Mouse (Mus musculus): Measurements from ENCODE around the gene Slc35g3. TPM values are rescaled to one million over a fixed set of nuclear protein-coding genes. Genes with fewer than 3 reads are reported as not detected.

Slc35g3 gene
- polyA plus RNA-seq, 1 experiment, result 0.07 TPM

DNA sequence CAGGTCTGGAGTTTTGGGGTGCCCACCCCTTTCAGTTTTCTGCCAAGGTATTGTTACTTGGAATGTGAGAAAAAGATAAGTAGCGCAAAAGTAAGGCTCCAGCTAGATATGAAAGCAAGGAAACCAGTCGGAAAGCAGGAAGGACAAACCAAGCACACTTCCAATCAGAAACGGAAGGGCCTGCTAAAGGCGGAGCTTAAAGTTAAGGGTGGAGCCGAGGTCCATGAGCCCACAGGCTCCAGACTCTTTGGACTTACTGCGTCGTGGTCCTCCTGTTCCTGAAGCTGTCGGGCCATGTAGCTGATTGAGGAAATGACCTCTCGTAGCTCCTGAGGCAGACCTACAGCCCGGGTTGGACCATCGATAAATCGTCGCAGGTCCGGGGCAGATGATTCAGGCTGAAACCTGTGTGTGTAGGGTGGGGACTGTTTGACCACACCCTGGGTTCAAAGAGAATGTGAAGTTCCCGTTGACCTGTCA is 23.1 kb upstream of the Slc35g3 start:
- DNase-seq (ENCODE audit: low spot score), result no peak

DNA sequence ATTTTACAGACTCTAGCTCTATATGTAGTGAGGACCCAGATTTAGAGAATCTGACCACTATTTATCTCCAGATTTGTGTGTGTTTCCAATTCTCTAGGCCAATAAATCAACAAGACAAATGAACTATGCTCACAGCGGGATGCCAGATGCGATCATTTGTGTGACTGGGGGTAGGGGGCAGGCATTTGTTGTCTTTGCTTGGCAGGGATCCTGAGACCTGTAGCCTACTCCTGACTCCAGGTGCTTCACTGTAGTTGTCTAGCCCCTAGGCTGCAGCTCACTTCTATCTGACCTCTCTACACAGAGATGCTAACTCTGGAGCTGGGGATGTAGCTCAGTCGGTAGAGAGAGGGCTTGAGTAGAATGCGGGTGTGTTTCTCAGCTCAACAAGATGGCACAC is 20.1 kb upstream of the Slc35g3 start:
- DNase-seq (ENCODE audit: low spot score), result no peak

DNA sequence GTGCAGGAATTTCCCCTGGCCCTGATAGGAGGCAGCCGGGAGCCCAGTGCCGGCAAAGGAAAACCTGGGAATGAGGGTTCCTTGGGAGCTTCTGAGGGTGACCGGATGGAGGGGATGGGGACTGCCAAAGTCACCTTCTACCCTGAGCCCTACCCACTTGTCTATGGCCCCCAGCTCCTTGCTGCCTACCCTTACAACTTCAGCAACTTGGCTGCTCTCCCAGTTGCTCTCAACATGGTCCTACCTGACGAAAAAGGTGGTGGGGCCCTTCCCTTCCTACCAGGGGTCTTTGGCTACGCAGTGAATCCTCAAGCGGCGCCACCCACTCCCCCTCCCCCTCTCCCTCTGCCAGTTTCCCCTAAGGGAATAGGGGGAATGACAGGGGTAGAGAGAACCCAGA is 17.2 kb upstream of the Slc35g3 start:
- DNase-seq (ENCODE audit: low spot score), result no peak

DNA sequence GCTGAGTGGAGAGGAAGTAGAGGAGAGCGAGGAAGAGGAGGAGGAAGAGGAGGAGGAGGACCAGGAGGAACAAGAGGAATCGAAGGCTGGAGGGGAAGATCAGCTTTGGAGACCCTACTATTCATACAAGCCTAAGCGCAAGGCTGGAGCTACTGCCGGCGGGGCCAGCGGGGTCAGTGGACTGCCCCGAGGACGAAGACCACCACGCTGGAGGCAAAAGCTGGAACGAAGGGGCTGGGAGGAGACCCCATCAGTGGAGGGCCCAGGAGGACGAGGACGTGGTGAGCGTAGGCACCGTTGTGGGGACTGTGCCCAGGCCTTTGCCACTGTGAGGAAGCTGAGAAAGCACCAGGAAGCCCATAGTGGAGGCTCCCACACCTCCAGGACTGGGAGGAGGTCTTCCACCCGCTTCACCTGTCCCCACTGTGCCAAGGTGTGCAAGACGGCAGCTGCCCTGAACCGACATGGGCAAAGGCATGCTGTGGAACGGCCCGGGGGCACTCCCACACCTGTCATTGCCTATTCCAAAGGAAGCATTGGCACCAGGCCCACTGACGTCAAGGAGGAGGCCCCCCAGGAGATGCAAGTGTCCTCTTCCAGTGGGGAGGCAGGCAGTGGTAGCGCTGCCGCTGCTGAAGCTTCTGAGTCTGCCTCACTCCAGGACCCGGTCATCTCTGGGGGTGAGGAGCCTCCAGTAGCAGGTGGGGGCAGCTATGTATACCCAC is 16.7 kb upstream of the Slc35g3 start:
- no peak for DNase-seq (ENCODE audit: low spot score)

DNA sequence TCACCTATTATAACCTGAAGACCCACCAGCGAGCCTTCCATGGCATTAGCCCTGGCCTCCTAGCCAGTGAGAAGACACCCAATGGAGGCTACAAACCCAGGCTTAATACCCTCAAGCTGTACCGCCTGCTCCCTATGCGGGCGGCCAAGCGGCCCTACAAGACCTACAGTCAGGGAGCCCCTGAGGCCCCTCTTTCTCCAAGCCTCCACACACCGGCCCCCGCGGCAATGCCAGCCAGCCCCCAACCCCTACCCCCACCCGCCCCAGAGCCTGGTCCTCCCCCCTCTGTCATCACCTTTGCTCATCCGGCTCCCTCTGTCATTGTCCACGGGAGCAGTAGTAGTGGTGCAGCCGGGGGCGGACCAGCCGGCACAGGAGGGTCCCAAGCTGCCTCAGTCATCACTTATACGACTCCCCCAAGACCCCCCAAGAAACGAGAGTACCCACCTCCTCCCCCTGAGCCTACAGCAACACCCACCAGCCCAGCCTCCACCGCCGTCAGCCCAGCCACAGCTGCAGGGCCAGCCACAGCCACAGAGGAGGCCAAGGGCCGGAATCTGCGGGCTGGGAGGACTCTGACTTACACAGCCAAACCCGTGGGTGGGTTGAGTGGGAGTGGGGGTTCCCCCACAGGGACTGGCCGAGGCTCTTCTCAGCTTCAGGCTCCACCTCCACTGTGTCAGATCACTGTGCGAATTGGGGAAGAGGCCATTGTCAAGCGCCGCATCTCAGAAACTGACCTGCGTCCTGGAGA is 15.9 kb upstream of the Slc35g3 start:
- no peak for DNase-seq (ENCODE audit: low spot score)

DNA sequence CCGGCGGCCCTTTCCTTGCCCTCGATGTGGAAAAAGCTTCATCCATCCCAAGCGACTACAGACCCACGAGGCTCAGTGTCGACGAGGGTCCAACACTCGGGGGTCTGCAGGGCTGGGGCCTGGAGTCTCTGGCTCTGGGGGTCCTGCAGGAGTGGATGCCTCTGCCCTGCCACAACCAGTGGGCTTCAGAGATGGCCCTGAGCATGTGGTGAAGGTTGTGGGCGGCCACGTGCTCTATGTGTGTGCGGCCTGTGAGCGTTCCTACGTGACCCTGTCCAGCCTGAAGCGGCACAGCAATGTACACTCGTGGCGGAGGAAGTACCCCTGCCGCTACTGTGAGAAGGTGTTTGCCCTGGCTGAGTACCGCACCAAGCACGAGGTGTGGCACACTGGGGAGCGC is 14.7 kb upstream of the Slc35g3 start:
- no peak for DNase-seq (ENCODE audit: low spot score)

DNA sequence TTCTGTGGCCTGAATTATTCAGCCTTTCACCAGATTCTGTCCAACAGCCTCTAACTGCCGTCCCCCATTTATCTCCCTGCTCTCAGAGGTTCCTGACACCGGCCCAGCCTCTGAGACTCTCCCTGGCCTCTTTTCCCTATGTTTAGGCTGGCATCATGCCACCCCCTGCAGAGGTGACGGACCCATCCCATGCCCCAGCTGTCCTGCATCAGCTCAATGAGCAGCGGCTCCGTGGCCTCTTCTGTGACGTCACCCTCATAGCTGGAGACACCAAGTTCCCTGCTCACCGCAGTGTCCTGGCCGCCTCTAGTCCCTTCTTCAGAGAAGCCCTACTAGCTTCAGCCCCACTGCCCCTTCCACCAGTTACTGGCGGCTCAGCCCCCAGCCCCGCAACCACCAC is 13.9 kb upstream of the Slc35g3 start:
- no peak for DNase-seq (ENCODE audit: low spot score)

DNA sequence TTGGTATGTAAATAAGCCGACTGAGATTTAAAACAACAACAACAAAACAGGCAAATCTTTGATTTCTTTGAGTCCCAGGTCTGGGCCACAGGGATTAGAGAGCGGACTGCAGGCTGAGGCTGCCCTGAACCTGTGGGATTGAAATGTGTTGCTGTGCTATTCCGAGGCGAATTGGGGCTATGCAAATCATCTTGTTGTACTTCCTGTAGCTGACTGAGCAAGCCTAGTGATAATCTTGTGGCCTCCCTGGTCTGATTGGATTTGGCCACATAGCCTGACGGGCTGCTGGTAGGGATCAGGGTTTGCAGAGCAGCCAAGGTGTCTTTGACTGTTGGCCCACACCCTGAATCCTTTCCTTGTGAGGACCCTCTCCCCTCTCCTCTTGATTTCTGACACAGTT is 13.2 kb upstream of the Slc35g3 start:
- no peak for DNase-seq (ENCODE audit: low spot score)

DNA sequence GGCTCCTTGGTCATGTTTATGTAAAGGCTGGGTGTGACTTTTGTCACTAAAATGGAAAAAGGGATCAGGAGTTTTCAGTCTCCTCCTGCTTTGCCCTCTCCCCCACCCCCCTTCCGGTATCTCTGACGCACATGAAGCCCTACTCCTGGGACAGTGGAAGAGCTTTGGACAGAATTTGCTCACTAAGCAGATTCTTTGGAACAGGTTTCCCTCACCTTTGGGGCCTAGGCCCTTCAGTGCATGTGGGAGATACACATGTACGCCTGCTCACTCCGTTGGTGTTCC is 5.8 kb upstream of the Slc35g3 start:
- DNase-seq (ENCODE audit: low spot score), result no peak

DNA sequence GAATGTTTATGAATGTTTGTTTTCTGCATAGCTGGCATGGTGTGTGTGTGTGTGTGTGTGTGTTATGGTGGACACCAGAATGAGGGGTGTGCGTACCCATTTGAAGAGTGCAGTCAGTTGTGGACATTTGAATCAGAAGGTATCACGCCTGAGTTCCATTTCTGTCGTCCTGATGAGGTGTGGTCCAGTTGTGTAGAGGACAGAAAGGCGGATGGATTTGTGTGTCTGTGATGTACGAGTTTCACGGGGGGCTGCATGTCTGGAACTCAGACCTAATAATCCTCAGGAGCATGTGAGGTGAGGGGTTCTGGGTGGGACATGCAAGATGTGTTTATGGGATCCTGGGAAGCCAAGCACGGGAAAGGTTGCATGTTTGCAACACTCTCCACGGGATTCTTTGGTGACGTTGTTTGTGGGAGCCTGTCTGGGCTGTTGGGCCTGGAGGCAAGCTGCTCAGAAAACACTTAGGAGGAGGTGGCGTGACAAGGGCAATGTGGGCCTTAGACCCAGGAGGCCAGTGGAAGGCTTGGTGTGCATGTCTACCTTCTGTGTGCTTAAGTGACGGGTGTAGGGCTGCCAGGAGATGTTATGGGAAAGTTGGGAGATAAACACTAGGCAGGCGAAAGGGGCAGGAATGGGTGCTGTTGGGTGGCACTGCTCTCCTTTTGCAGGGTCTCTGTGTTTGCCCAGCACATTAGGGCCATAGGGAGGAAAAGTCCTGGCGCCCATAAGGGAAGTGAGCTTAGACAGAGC is 5.3 kb upstream of the Slc35g3 start:
- no peak for DNase-seq (ENCODE audit: low spot score)

DNA sequence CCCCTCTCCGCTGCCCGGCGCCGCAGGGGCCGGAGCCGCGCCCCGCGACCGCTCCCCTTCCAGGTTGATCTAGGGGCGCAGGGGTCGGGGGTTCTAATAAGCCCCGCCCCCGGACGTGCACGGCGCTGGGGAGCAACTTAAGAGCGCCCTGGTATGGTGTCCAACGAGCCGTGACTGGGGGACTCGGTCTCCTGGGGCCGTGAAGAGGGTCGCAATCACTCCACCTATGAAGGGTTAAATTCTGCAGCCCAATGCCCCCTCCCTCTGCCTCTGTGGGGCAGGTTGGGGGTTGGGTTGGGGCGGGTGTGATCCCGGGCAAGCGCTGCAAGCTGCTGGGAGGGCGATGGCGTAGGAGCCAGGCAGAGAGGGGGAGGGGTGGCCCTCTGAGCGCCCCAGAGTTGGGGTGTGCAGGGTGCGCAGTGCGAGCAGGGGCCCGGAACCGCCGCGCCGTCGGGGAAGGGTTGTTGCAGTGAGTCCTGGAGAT is 4.4 kb upstream of the Slc35g3 start:
- DNase-seq (ENCODE audit: low spot score), result peak; percentile 75

DNA sequence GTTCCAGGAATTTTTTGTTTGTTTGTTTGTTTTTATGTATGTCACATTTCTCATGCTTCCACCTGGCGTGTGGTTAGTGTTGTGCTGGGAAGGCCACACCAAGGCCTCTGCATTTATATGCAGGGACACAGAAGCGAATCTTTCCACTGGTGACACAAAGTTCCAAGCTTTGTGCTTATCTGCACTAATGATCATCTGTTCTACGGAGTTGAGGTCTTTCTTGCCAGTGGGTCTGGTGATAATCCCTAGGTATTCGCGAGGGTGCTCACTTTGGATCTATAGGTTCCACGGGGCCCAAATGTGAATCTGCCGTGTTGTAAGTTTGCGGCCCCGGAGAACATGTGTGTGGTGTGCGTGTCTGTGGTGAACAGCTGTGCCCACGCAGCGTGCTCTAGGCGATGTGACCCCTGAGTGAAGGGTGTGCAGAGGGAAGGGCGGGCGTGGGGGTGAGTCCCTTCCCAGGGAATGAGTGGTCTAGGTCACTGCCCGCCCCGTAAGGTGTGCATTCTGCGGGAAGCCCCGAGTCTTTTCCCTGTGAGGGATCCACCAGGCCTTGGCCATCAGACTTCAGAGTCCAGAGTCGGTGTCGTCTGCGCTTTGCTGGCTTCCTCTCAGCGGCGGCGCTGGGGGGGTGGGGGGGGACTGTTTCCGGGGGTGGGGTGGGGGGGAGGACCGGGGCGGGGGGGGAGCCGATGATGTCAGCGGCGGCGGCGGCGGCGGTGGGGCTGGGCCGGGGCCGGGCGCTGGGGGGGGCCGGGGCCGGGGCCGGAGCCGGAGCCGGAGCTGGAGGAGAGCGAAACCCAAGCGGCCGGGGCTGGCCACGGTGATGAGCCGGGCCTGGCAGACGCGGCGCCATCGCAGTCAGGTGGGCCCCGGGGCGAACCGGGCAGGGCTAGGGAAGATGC is 3.7 kb upstream of the Slc35g3 start, which contains the start of gene Zbtb4:
Zbtb4 (plus strand) TSS at position 692 of the 905 bp plus-strand sequence.
- DNase-seq (ENCODE audit: low spot score), result no peak

DNA sequence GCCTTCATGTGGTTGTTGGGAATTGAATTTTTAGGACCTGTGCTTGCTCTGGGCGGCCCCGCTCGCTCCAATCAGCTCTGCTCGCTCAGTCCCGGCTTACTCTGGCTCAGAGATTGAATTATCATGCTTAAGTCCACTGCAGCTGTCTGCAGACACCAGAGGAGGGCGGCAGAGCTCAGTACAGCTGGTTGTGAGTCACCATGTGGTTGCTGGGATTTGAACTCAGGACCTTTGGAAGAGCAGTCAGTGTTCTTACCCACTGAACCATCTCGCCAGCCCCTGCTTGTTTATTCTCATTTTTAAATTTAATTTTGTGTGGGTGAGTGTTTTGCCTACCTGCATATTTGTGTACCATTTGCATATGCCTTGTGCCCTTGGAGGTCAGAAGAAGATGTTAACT is 1.8 kb upstream of the Slc35g3 start:
- no peak for DNase-seq (ENCODE audit: low spot score)

DNA sequence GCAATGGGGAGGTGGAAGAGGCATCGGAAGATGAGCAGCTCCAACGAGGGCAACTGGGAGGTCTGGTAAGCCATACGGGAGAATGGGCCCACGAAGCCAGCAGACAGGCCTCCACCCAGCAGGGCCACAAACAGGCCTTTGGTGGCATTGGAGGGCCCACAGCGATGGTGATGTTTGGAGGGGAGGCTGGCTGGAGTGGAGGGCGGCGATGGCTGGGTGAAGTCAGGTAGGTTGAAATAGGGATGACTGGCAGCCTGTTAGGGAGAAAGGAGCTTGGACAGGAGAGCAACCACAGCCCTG is 917 bp downstream of the Slc35g3 start:
- DNase-seq (ENCODE audit: low spot score), result no peak

DNA sequence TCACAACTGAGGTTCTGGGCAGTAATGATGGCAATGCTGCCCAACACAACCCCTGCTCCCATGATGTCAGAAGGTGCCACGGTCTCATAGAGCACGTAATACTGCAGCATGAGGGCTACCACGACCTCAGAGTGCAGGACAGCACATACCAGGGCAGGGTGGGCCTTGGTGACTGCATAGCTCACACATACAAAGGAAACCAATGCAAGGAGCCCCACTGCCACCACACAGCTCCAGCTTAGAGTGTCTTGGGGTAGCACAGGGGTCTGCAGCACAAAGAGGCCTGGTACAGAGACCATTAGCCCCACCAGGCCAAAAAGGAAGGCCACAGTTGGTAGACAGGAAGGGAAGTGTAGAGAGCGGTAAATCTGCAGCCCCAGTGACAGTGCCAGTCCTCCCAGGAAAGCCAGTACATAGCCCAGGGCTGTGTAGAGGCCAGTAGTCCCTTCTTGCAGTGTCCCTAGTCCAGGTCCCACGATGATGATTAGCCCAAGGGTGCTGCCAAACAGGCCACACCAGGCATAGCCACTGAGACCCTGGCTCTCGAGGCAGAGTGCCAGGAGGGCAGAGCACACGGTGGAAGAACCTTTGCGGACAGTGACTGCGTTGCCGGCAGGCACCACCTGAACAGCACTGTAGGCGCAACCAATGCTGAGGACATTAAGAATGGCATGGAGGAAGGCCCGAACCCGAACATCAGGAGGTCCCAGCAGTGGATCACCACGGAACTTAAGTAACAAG is 1.4 kb downstream of the Slc35g3 start:
- DNase-seq (ENCODE audit: low spot score), result no peak

DNA sequence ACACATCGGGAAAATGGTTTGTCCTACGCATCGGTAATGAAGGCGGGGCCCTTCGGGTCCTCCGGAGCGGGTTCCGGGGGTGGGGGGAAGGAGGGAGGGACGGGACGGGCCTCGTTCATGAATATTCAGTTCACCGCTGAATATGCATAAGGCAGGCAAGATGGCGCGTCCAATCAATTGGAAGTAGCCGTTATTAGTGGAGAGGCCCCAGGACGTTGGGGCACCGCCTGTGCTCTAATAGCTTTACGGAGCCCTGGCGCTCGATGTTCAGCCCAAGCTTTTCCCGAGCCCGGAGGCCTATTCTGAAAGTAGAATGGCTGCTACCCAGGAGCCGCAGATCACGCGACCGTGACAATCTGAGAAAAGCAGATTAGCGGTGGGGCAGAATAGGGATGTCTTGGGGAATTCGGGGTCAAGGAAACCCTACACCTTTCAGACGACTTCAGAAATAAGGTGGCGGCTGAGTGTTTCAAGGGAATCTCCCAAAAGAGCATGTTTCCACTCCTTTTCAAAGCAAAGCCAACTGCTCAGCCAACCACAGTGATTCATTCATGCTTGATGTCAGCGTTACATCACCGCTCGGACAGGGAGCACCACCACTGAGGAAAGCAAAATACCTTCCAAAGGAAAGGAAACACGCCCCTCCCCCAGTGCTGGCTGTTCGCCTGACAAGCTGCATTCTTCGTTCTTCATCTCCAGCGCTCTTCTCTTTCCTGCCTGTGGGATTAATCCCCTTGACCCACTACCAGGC is 2.6 kb downstream of the Slc35g3 start:
- peak; percentile 74 for DNase-seq (ENCODE audit: low spot score)

DNA sequence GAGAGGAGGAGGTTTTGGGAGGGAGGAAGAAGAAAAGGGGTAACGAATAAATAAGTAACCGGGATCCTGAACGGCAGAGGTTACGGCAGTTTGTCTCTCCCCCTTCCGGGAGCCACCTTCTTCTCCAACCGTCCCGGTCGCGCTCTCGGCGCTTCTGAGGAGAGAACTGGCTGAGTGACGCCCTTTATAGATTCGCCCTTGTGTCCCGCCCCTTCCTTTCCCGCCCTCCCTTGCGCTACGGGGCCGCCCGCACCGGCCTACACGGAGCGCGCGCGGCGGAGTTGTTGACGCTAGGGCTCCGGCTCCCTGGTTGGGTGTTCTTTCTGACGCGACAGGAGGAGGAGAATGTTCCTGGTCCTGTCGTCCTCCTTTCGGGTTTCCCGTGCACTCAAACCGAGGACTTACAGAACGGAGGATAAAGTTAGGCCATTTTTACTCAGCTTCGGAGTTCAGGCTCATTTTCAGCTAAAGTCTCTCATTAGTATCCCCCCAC is 3.2 kb downstream of the Slc35g3 start, which contains the start of gene Polr2a:
Polr2a (minus strand) TSS at position 160 of the 493 bp plus-strand sequence.
- peak; percentile 99 for DNase-seq (ENCODE audit: low spot score)

DNA sequence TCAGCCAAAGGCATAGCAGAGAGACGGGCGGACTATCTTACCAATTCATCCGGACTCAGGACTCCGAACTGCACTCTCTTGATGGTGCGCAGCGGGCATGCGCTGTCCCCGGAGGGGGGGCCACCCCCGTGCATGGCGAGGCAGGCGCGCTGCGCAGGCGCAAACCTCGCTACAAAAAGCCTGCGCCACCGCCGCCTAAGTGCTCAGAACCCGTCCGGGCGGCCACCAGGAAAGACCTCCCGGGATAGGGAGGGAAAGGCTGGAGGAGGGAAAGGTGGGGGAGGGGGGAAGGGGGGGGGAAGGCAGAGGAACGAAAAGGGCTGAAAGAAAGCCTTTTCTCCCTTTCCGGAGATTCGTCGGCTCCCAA is 3.7 kb downstream of the Slc35g3 start:
- DNase-seq (ENCODE audit: low spot score), result peak; percentile 100

DNA sequence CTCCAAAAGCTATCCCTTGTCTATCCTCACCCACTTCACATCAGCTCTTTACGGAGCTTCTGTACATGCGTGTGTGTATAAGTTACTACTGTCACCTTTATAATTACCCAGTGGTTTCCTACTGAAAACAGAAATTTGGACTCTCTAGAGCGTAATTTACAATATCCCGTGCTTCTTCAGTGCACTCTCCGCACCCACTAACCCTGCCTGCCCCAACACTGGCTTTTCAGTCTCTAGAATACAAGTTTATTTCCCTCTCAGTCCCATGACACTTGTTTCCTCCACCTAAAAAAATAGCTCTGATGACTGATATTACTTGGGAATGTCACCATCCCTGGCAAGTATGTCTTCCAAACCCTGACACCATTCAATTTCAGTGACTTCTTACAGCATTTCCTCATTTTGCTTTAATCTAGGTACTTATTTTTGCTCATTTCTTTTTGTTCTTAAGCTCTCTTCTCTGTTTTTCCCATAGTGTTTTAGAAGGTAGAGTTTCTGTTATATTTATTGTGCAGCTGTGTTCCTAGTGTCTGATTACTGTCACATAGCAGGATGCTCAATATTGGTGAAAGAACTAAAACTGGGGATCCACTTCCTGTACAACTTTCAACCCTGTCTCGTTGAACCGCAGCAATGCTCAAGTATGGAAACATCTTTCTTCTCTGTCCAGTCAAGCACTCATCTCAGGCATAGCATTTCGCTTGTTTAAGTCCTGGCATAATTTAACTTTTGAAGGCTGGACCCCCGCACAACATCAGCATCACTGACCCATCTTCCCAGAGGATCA is 4.3 kb downstream of the Slc35g3 start:
- no peak for DNase-seq (ENCODE audit: low spot score)

All from urinary bladder, adult 2 months (tissue).